Mouse (Mus musculus) induced T-regulatory cell, adult 2 months (primary cell): ENCODE data around the gene Gm4952.
A peak's percentile ranks its signal among the peaks of the same experiment; 100 is the strongest.

Source experiments
- DNase-seq: peaks from one replicate; pipeline ENCODE4 v3.0.0-alpha.2; 2012; ENCODE audit warnings: low read depth

Gm4952 gene

GRCm38 (mm10) chr19:12599674-12600073, at the start of gene Gm4952:
Gm4952 (plus strand) TSS chr19:12599974.
- DNase-seq = no peak

GRCm38 (mm10) chr19:12550005-12550942, 49.5 kb upstream of the Gm4952 start:
- DNase-seq = no peak

GRCm38 (mm10) chr19:12556293-12556692, 43.5 kb upstream of the Gm4952 start:
- no peak for DNase-seq

GRCm38 (mm10) chr19:12558219-12558618, 41.6 kb upstream of the Gm4952 start:
- DNase-seq = no peak

GRCm38 (mm10) chr19:12564197-12564596, 35.6 kb upstream of the Gm4952 start:
- no peak for DNase-seq

GRCm38 (mm10) chr19:12567011-12567410, 32.8 kb upstream of the Gm4952 start:
- DNase-seq = no peak

GRCm38 (mm10) chr19:12570866-12571265, 28.9 kb upstream of the Gm4952 start:
- peak; percentile 69 for DNase-seq

GRCm38 (mm10) chr19:12571687-12572086, 28.1 kb upstream of the Gm4952 start:
- peak; percentile 60 for DNase-seq

GRCm38 (mm10) chr19:12572614-12573265, 27.0 kb upstream of the Gm4952 start:
- DNase-seq = no peak

- peak; percentile 95 for DNase-seq
These were observed 26.3 kb upstream of the Gm4952 start for GRCm38 (mm10) chr19:12573266-12574011.

GRCm38 (mm10) chr19:12574012-12574407, 25.8 kb upstream of the Gm4952 start:
- peak; percentile 79 for DNase-seq

- DNase-seq = no peak
These were observed 24.7 kb upstream of the Gm4952 start for GRCm38 (mm10) chr19:12575107-12575506.

- DNase-seq = peak; percentile 55
These were observed 24.3 kb upstream of the Gm4952 start for GRCm38 (mm10) chr19:12575514-12575913.

GRCm38 (mm10) chr19:12576639-12577038, 23.1 kb upstream of the Gm4952 start:
- DNase-seq = peak; percentile 60

GRCm38 (mm10) chr19:12585310-12585709, 14.5 kb upstream of the Gm4952 start:
- no peak for DNase-seq

- peak; percentile 88 for DNase-seq
These were observed 7.9 kb upstream of the Gm4952 start for GRCm38 (mm10) chr19:12591908-12592307.

- no peak for DNase-seq
These were observed 4.6 kb upstream of the Gm4952 start for GRCm38 (mm10) chr19:12595135-12595529.

- DNase-seq = peak; percentile 76
These were observed 4.1 kb upstream of the Gm4952 start for GRCm38 (mm10) chr19:12595530-12596289.

GRCm38 (mm10) chr19:12596290-12597072, 3.3 kb upstream of the Gm4952 start:
- peak; percentile 21 for DNase-seq

- DNase-seq = no peak
These were observed 2.7 kb upstream of the Gm4952 start for GRCm38 (mm10) chr19:12597073-12597405.

- no peak for DNase-seq
These were observed 1.1 kb upstream of the Gm4952 start for GRCm38 (mm10) chr19:12598674-12599073.
